Mouse (Mus musculus) adrenal gland, postnatal 4 days (tissue): ENCODE results near the gene Tubgcp2. TPM values are rescaled to one million over a fixed set of nuclear protein-coding genes. Genes with fewer than 3 reads are reported as not detected.

ENCODE experiments used
- DNase-seq, 2 experiments: peaks; one replicate each; pipeline ENCODE4 v3.0.0; 2021 to 2022; ENCODE audit warnings: low spot score in 2 of 2, mixed read lengths in 2 of 2
- total RNA-seq, 2 experiments: library from RNA; stranded (reverse); gene quantifications; 2 replicates each; pipeline ENCODE4 v1.2.3; 2021

Gene Tubgcp2
- total RNA-seq, 2 experiments from 2014 or later = 53.7 to 55.8 TPM

DNA sequence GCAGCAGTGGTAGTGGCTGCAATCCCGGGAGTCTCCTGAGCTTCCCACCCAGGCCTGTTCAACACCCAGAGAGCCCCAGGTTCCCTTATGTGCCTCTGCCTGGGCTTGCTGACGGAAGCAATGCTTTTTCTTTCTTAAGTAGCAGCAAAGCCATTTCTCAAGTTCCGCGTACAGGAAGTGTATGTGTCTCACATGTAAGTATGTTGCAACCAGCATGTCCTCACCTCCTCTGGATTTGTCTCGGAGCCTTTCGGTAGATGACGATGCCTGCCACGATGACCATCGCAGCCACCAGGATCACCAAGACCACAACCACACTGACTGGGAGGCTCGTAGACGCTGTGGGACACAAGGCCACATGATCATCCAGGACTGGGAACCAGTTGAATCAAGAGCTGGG is 52.0 kb downstream of the Tubgcp2 start:
- DNase-seq = no peak

DNA sequence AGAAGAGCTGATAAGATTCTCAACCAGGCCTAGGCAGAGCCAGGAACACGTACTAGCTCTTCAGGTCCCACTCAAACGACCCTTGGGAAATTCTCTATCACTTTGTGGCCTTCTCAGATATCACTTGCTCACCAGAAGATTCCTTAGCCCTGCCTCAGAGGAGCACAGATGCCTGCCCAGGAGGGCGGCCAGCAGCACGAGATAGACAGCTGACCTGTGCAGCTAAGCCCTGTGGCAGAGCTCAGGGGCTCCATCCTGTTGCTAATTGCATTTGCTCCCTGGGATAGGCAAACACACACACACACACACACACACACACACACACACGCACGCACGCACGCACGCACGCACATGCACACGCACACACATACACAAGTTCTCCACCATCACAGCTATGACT is 54.4 kb downstream of the Tubgcp2 start:
- DNase-seq = no peak

DNA sequence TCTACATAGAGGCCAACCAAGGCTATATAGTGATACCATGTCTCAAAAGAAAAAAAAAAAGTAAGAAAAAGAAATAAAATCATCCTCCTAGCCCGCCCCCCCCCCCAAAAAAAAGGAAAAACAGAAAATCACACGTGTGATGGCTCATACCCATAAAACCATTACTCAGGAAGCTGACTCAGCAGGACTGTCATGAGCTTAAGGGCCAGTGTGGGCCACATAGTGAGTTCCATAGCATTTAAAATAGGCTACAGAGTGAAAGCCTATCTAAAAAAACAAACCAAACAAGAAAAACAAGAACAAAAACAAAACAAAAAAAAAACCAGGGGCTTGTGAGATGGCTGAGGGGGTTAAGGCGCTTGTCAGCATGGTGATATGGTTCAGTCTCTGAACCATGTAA is 55.7 kb downstream of the Tubgcp2 start:
- no peak for DNase-seq

DNA sequence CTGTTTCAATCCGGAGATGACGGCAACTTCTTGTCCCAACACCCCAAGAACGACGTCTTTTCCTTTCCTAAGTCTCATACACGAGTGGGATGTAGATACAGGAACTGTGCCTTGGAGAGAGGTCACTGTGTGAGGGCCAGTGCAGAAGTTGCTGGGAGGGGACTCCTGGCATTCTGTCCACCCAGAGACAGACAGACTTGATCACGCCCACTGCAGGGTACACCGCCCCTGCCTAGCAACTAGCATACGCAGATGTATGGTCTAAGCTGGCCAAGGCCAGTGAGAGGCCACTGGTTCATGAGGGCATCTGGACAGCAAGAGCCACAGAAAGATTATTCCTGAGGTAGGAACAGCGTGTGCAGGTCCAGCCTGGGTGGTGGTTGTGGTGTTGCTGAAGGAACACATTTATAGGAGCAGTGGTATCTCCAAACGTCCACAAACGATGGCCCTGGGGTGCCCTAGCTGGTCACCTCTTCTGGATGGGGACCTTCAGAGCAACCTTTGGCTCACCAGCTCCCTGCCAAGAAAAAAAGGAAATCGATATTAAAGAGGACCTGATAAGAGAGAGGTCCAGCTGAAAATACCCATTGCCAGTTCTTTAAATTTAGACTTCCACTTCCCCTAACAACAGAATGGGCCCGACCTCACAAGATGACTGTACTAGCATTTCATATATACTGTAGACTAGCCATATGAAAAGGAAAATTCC is 57.3 kb downstream of the Tubgcp2 start:
- DNase-seq = no peak

DNA sequence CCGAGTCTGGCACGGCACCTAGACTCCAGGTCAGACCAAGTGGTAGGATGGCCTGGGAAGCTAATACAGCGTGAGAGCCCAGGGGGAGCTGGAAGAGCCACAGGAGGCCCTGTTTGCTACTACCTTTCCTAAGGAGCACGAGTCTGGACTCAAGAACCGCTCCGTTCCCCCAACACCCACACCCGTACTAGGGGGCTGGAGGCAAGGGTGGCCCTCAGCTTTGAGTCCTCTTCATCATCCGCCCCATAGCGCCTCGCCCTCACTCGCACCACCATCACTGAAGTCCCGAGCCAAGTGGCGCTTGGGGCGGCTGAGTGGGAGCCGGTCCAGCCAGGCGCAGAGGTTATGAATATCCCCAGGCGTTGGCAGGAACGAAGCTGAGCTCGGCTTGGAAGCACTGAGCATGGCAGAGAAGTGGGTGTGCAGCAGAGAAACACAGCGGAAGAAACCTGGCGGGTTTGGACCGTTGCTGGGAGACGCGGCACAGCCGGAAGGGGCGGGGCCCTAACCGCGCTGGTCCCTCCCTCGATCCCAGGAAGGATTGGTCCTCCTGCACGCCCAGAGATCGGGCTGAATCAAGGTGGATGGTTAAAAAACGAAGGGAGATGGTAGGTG is 58.1 kb downstream of the Tubgcp2 start, which contains the start of gene 6430531B16Rik:
TSS of gene 6430531B16Rik (minus strand) at position 478 of the 615 bp plus-strand sequence.
- peak; percentile 61 to 62 for DNase-seq

DNA sequence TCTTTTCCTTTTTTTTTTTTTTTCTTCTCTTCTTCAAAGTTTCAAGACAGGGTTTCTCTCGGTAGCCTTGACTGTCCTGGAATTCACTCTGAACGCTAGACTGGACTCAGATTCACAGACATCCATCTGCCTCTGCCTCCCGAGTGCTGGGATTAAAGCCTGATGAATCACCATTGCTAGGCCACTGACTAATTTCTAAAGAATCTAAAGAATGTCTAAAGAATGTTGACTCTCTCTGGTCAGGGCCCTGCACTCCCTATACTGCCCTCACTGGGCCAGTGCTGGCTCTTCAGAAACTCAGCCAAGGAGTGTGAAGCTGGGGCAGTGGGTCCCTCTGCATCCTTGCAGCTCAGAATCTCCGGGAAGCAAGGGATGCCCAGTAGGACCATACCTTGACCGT is 61.0 kb downstream of the Tubgcp2 start:
- DNase-seq = no peak

DNA sequence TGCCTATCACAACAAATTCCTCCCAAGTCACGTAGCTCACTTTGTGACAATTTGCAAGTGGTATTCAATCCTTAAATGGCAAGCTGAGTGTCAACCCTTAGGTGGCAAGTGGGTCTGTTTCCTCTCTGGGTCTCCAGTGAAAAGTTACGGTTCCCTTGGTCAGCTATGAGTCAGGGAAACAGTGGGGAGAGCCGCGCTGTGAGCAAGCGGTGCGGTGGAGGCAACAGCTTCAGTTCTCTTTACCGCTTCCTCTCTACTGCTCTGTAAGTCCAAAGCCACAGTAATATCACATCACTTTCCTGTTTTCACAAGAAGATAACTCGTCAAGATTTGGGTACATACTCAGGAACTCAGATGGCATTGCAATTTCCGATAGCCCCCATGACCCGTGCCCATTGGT is 62.2 kb downstream of the Tubgcp2 start:
- DNase-seq = no peak

DNA sequence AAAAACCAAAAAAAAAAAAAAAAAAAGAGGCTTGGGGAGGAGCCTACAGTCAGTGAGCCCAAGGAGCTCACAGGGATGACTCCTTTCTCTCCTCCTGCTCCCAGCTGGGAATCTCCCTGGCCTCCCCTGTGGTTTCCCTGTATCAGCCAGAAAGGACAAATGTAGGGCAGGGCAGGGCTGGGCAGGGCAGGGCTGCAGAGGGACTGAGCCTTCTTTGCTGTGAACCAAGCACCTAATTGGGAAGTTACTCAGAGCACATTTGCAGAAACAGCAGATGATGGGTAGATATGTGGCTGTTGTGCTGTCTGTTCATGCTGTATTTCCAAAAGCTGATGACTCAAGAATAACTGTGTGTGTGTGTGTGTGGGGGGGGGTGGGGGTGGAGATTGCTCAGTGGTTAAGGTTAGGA is 63.5 kb downstream of the Tubgcp2 start:
- DNase-seq = no peak

DNA sequence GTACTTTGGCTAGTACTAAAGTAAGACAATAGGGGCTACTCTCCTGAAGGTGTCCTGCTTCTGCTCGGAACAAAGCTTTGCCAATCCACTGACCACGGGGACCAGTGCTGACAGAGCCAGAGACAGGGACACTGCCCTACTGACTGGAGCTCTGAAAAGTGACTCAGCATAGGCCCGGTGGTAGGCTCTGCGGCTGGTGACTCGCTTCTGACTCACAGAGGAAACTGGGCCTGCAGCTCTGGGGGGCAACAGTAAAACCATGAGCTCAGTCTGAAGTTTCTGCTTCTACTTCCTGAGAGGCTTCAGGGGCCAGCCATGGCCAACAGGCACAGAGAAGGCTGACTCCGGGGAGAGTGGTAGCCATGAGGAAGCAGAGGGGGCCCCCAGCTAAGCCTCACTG is 65.0 kb downstream of the Tubgcp2 start:
- no peak for DNase-seq

DNA sequence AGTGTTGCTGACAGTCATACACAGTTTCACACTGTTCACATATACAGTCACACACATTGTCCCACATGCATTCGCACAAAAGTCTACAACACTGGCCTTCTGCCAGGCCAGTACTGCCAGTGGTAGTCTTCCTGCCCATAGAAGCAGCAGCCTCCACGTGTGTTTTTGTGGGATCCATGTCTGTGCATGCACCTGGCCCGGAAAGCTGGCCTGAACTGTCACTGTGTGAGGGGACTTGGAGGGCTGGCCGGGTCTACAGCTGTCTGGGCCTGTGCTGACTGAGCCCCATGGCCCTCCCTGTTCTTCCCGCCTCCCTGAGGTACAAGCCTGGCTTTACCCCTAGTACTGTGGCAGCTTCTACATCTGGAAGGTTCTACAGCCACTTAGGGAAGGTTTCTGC is 65.5 kb downstream of the Tubgcp2 start:
- no peak for DNase-seq

DNA sequence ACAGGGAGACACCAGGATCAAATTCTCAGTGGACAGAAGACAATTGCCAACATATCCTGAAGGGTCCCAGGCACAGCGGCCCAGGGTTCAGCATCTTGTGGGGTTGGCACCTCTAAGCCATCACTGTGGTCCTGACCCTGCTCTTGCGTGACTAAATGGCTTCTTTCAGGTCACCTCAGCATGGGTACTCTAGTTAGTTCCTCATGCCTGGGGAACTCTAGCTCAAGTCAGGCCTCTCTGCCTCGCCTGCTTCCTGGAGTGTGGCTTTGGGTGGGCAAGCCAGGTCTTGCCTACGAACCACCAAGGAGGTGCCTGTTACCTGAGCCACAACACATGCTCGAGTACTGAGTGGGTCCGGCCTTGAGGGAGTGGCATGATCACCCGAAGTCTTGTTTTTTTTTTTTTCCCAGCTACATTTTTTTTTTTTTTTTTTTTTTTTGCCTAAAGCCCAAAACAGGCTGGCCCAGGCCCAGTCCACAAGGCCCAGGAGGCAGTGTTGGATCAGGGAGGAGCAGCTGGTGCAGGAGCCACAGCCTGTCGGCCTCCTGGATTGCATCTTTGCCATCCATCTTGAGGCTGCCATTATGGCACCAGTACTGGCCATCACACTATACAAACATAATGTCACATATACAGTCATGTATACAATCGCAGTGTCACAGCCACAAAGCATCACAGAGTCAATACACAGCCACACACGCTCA is 66.1 kb downstream of the Tubgcp2 start:
- no peak for DNase-seq

DNA sequence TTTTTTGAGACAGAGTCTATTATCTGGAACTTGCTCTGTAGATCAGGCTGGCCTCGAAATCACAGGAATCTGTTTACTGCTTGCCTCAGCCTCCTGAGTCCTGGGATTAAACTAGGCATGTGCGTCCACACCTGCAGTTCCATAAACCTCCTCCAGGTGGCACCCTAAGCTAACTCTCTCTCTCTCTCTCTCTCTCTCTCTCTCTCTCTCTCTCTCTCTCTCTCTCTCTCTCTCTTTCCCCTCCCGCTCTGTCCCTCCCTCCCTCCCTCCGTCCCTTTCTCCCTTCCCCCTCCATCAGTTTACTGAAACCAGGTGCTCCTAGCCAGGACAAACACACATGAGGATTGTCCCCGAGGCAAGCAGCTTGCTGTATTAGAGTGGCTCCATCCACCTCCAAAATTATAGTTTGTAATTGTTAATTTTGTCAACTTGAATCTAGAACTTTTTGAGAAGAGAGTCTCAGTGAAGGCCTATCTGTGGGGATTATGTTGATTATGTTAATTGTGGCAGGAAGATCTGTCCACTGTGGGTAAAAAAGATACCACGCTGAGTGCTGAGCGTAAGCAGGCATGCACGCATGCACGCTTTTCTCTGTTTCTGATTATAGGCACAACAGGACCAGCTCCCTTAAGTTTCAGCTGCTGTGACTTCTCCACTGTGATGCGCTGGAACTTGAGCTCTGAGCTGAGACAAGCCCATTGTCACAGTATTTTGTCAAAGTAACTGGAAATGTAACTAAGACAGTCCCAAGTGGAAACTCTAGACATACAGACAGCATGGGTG is 66.9 kb downstream of the Tubgcp2 start:
- peak in 1 of 2 experiments; percentile 62 for DNase-seq

DNA sequence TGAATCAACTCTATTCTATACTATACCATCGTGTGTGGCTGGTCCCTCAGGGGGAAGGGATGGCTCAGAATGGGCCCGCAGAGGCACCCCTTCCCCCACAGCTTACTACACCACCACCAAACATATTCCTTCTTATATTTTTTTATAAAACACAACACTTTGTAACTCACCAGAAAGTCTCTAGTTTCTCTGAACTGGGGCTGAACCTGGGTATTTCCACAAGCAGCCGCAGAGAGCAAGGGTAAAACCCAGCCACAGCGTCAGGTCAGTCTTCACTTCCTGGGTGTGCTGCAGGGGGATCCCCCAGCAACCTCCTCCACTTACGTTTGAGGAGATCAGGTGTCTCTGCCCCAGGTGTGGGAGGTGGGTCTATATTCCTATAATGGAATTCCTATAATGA is 68.0 kb downstream of the Tubgcp2 start:
- no peak for DNase-seq

DNA sequence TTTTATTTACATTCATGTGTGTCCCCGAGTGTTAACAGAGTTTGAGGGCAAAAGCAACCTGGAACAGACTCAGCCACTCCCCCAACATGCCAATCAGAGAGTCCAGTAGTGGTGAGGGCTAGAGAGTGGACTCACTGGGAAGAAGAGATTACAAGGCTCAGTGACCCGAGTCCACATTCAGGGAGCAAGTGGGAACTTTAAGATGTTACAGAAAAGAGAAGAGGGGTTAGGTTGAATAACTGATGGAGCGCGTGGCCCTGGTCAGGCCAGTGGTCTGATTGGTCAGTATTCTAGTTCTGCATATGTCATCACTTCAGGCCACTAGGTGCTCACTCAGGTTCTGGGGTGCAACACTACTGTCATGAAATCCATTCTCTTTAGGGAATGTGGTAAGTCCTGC is 69.3 kb downstream of the Tubgcp2 start:
- no peak for DNase-seq

DNA sequence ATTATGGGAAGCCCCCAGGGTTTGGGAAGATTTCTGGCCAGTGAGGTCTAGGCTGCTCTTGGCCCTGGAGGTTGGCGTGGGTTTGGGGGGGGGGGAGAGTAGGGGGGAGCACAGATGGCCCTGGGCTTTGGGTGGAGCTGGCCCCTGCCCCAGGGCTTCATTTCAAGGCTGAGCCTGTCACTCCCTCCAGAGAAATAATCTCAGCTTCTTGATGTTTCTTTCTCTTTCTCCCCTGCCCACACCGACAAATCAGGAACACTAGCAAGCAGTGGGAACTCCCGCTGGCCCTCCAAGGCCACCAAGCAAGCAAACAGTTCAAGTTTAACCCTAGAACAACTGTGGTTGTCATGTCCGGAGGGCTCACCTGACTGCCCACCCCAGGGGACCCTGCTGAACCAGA is 72.7 kb downstream of the Tubgcp2 start:
- no peak for DNase-seq

DNA sequence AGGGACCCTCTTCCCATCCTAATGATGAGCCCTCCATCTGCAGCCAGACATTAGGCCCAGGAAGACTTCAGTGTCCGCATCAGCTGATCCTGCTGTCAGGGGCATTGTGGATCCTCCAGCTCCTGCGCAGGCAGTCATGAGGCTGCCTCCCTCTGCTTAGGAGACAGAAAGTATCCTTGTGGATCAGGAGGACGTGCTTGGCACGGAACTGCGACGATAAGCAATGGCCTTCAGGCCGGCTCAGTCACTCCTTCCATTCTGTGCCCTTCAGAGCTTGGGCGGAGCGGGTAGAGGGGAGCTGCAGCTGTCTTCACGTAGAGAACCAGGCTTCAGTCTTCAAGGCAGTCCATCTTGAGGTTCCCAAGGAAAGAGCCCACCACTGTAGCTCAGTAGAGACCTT is 75.3 kb downstream of the Tubgcp2 start:
- no peak for DNase-seq

DNA sequence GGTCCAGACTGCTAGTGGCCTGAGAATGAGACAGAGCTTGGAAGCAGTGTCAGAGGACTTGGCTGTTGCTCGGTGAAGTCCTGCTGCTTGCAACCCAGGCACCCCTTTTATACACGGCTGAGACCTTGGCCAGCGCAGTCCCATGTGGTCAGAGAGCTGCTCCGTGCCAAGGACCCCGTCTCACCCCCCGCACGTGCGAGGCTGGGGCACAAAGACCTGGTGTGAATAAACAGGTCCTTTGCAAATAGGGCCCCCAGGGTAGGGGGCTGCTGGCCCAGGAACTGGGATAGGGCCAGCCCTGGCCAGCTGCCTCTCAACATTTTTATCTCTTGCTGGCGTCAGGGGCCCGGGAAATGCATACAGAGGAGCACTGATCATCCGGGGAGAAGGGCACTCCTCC is 78.5 kb downstream of the Tubgcp2 start:
- no peak for DNase-seq

DNA sequence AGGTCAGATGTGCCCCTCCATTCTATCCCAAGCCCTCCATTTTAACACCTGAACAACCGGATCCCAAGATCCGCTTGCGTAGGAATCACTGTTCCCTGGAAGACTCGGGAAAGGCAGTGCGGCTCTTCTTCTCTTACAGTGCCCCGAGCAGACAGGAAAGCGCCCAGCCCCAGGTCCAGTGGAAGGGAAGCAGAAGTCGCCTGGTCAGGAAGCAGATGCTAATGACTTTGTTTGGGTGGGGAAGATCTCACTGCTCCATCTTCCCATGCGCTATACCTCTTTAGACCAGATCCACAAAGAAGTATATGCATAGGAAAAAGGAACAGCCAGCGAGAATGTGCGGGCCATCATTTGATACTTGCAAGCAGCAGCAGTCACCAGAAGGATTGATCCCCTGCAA is 79.0 kb downstream of the Tubgcp2 start:
- DNase-seq = no peak

DNA sequence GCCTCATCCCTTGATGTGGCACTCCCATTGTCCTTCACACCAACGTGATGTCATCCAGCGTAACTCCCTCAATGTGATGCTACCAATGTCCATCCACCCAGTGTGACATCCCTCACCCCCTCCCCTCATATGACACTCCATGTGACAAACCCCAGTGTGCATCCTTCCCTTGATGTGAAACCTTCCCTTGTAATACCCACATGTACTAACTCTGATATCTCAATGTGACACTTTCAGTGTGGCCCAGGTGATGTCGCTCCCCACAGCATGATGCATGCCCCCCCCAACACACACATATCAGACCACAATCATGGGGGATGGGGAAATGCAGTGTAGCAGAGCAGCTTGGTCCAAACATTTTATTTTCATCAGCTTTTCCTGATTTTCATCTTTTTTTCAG is 79.8 kb downstream of the Tubgcp2 start:
- DNase-seq = no peak

DNA sequence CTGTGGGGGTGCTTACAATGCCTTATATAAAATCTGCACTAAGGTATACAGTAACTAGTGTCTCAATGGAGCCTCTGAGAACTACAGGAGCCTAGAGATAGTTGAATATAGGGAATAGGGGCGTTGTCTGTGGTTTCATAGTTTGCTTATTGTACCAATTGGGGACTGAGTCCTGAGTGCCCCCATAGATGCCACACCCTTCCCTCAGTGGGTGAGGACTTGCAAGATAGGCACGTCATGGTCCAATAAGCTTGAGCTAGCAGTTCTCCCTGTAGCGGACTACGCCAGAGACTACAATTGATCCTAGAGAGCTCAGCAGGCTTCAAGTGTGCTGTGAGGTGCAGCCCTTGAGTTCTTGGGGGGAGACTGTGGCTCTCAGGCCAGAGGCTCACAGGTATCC is 81.0 kb downstream of the Tubgcp2 start:
- DNase-seq = no peak

DNA sequence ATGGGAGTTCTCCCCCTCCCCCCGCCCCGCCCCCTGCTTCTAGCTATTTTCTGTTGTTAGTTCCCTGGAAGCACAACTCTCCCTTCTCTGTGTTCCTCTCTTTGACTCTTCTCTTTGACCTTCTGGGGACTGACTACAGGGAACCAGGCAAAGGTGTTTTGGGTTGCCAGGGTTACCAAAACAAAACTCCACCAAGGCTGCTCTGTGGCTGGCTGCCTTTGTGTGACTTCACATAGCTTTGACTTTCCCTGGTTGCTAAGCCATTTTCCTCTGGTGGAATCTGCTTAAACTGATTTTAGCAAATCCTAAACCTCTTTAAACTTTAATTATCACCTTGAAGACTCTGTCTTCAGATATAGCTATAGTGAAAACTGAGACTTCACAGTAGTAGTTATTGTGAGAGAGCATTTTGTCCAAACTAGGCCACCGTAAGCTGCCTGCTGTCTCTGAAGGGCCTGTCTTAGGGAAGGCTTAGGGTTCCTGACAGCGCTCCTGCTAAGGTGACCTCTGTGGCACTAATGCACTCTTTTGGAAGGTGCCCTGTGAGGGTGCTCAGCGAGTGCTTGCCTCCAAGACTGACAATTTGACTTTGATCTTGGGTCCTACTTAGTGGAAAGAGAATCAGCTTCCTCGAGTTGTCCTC is 84.4 kb downstream of the Tubgcp2 start:
- no peak for DNase-seq
